Mouse (Mus musculus): ENCODE results near the gene Slc26a3.

DNA sequence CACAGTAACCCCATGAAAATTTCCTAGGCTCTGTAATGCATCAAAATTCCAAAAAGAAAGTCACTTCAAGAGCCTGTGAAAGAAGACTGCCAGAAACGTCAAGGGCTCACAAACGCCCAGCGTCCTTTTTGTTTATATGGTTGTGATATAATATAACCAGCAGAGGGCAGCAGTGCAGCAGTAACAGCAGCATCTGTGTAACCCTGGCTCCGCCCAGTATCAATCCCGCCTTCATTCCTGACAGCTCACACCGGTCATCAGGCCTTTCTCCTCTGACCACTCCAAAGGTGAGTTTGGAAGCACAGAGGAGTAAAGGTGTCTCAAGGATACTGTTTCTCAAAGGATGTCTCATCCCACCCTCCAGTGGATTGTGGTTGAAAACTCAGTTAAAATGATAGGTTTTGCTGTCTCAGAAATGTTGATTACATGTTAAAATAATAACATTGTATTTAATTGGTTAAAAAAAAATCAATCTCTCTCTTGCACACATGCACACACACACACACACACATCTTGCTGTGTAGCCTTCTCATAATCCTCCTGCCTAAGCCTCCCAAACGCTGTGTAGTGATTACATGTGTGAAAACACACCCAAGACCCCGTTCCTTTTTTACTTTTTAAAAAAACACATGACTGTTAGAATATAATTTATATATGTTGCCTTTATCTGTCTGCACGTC is 15.9 kb upstream of the Slc26a3 start:
- peak; percentile 54; the same call in 1 of the 2 replicates for TF ChIP-seq ZC3H11A (IDR thresholded peaks at IDR 0.05; ENCODE audit: borderline replicate concordance, low read depth, low read length)
- no peak for TF ChIP-seq CHD2 (IDR thresholded peaks at IDR 0.05; ENCODE audit: low read depth, low read length)
- TF ChIP-seq HCFC1 (IDR thresholded peaks at IDR 0.05; ENCODE audit: borderline replicate concordance, insufficient read depth, low read length) = no peak
- no peak for TF ChIP-seq ZNF384 (IDR thresholded peaks at IDR 0.05; ENCODE audit: low read depth, low read length)
- TF ChIP-seq MAFK (IDR thresholded peaks at IDR 0.05; ENCODE audit: insufficient read depth, low read depth, low read length) = no peak

Measured in ES-E14 (cell line).